Mouse (Mus musculus): ENCODE measurements around the gene Alk. TPM values are rescaled to one million over a fixed set of nuclear protein-coding genes. Genes with fewer than 3 reads are reported as not detected.

The Alk gene
- polyA plus RNA-seq, 1 experiment from 2014 or later: 0.51 TPM

- Histone ChIP-seq H3K9me3 (ENCODE audit: control insufficient read depth, low read length) (no peaks in the 10 kb centered on the region), H3K27ac (ENCODE audit: low read depth, low read length) (no peak overlapping the region), H3K9ac (ENCODE audit: low read depth, low read length) (no peak overlapping the region), H3K4me2 (replicated peaks; ENCODE audit: low read depth, low read length) (no peak overlapping the region), H3K4me1 (replicated peaks; ENCODE audit: control insufficient read depth, insufficient read depth, low read length) (no peaks in the 10 kb centered on the region), H3K36me3 (ENCODE audit: control insufficient read depth, insufficient read depth, low read length) (no peaks in the 10 kb centered on the region), H3K4me3 (ENCODE audit: low read depth, low read length) (no peak overlapping the region), H3K27me3 (ENCODE audit: control insufficient read depth, insufficient read depth, low read length) (no peaks in the 10 kb centered on the region)
- 82% methylated on average over 5 of the region's 5 CpGs for WGBS
- no peak for DNase-seq (ENCODE audit: low spot score)
- no peak for ATAC-seq (ENCODE audit: low FRiP score)
These were observed 689.5 kb downstream of the Alk start for GRCm38 (mm10) chr17:71914941-71915340.

GRCm38 (mm10) chr17:71914541-71914940, 689.9 kb downstream of the Alk start:
- WGBS: 78% methylated on average over 3 of the region's 3 CpGs
- Histone ChIP-seq H3K27me3 (ENCODE audit: control insufficient read depth, insufficient read depth, low read length) (no peaks in the 10 kb centered on the region), H3K4me3 (ENCODE audit: low read depth, low read length) (no peak overlapping the region), H3K9ac (ENCODE audit: low read depth, low read length) (no peak overlapping the region), H3K9me3 (ENCODE audit: control insufficient read depth, low read length) (no peaks in the 10 kb centered on the region), H3K27ac (ENCODE audit: low read depth, low read length) (no peak overlapping the region), H3K36me3 (ENCODE audit: control insufficient read depth, insufficient read depth, low read length) (no peaks in the 10 kb centered on the region), H3K4me2 (replicated peaks; ENCODE audit: low read depth, low read length) (no peak overlapping the region), H3K4me1 (replicated peaks; ENCODE audit: control insufficient read depth, insufficient read depth, low read length) (no peaks in the 10 kb centered on the region)
- ATAC-seq (ENCODE audit: low FRiP score) (no peak), DNase-seq (ENCODE audit: low spot score) (no peak)

- WGBS: 79% methylated on average over 3 of the region's 3 CpGs
- ATAC-seq (ENCODE audit: low FRiP score): no peak
- H3K27ac ChIP-seq (ENCODE audit: low read depth, low read length): no peak overlapping the region
These were observed 691.2 kb downstream of the Alk start for GRCm38 (mm10) chr17:71913188-71913587.

GRCm38 (mm10) chr17:71909107-71909506, 695.3 kb downstream of the Alk start:
- WGBS: 57% methylated on average over 3 of the region's 3 CpGs

More at GRCm38 (mm10) chr17:71913188-71913587, 691.2 kb downstream of the Alk start:
- no peaks in the 10 kb centered on the region for H3K36me3 ChIP-seq (ENCODE audit: control insufficient read depth, insufficient read depth, low read length)
- no peak overlapping the region for H3K9ac ChIP-seq (ENCODE audit: low read depth, low read length)
- H3K27me3 ChIP-seq (ENCODE audit: control insufficient read depth, insufficient read depth, low read length): no peaks in the 10 kb centered on the region
- no peak for DNase-seq (ENCODE audit: low spot score)
- no peak overlapping the region for H3K4me2 ChIP-seq (replicated peaks; ENCODE audit: low read depth, low read length)
- no peaks in the 10 kb centered on the region for H3K4me1 ChIP-seq (replicated peaks; ENCODE audit: control insufficient read depth, insufficient read depth, low read length)
- H3K9me3 ChIP-seq (ENCODE audit: control insufficient read depth, low read length): no peaks in the 10 kb centered on the region
- no peak overlapping the region for H3K4me3 ChIP-seq (ENCODE audit: low read depth, low read length)

GRCm38 (mm10) chr17:71881369-71881768, 723.1 kb downstream of the Alk start:
- H3K27ac ChIP-seq (ENCODE audit: low read depth, low read length): no peak overlapping the region
- H3K27me3 ChIP-seq (ENCODE audit: control insufficient read depth, insufficient read depth, low read length): no peaks in the 10 kb centered on the region
- H3K9me3 ChIP-seq (ENCODE audit: control insufficient read depth, low read length): no peaks in the 10 kb centered on the region
- no peak overlapping the region for H3K4me2 ChIP-seq (replicated peaks; ENCODE audit: low read depth, low read length)
- H3K36me3 ChIP-seq (ENCODE audit: control insufficient read depth, insufficient read depth, low read length): no peaks in the 10 kb centered on the region
- no peak overlapping the region for H3K4me3 ChIP-seq (ENCODE audit: low read depth, low read length)
- ATAC-seq (ENCODE audit: low FRiP score) (no peak), DNase-seq (ENCODE audit: low spot score) (no peak)
- no peaks in the 10 kb centered on the region for H3K4me1 ChIP-seq (replicated peaks; ENCODE audit: control insufficient read depth, insufficient read depth, low read length)
- WGBS: 89% methylated on average over 6 of the region's 6 CpGs
- H3K9ac ChIP-seq (ENCODE audit: low read depth, low read length): no peak overlapping the region

More at GRCm38 (mm10) chr17:71909107-71909506, 695.3 kb downstream of the Alk start:
- DNase-seq (ENCODE audit: low spot score) (peak; percentile 7), ATAC-seq (ENCODE audit: low FRiP score) (no peak)
- no peaks in the 10 kb centered on the region for H3K9me3 ChIP-seq (ENCODE audit: control insufficient read depth, low read length)
- H3K36me3 ChIP-seq (ENCODE audit: control insufficient read depth, insufficient read depth, low read length): no peaks in the 10 kb centered on the region
- no peaks in the 10 kb centered on the region for H3K27me3 ChIP-seq (ENCODE audit: control insufficient read depth, insufficient read depth, low read length)
- H3K27ac ChIP-seq (ENCODE audit: low read depth, low read length): no peak overlapping the region
- H3K4me2 ChIP-seq (replicated peaks; ENCODE audit: low read depth, low read length): no peak overlapping the region
- no peak overlapping the region for H3K9ac ChIP-seq (ENCODE audit: low read depth, low read length)
- H3K4me1 ChIP-seq (replicated peaks; ENCODE audit: control insufficient read depth, insufficient read depth, low read length): no peaks in the 10 kb centered on the region
- H3K4me3 ChIP-seq (ENCODE audit: low read depth, low read length): no peak overlapping the region

GRCm38 (mm10) chr17:71875492-71875891, 728.9 kb downstream of the Alk start:
- WGBS: 71% methylated on average over 7 of the region's 7 CpGs
- no peaks in the 10 kb centered on the region for H3K27me3 ChIP-seq (ENCODE audit: control insufficient read depth, insufficient read depth, low read length)
- H3K9ac ChIP-seq (ENCODE audit: low read depth, low read length): no peak overlapping the region
- H3K4me1 ChIP-seq (replicated peaks; ENCODE audit: control insufficient read depth, insufficient read depth, low read length): no peaks in the 10 kb centered on the region
- H3K9me3 ChIP-seq (ENCODE audit: control insufficient read depth, low read length): no peaks in the 10 kb centered on the region
- ATAC-seq (ENCODE audit: low FRiP score): no peak
- H3K27ac ChIP-seq (ENCODE audit: low read depth, low read length): no peak overlapping the region
- no peak overlapping the region for H3K4me3 ChIP-seq (ENCODE audit: low read depth, low read length)
- no peaks in the 10 kb centered on the region for H3K36me3 ChIP-seq (ENCODE audit: control insufficient read depth, insufficient read depth, low read length)
- no peak overlapping the region for H3K4me2 ChIP-seq (replicated peaks; ENCODE audit: low read depth, low read length)
- DNase-seq (ENCODE audit: low spot score): no peak

GRCm38 (mm10) chr17:71874795-71875194, 729.6 kb downstream of the Alk start:
- Histone ChIP-seq H3K4me3 (ENCODE audit: low read depth, low read length) (no peak overlapping the region), H3K27me3 (ENCODE audit: control insufficient read depth, insufficient read depth, low read length) (no peaks in the 10 kb centered on the region), H3K36me3 (ENCODE audit: control insufficient read depth, insufficient read depth, low read length) (no peaks in the 10 kb centered on the region), H3K9me3 (ENCODE audit: control insufficient read depth, low read length) (no peaks in the 10 kb centered on the region), H3K4me1 (replicated peaks; ENCODE audit: control insufficient read depth, insufficient read depth, low read length) (no peaks in the 10 kb centered on the region; the same call in 1 of the 2 replicates), H3K27ac (ENCODE audit: low read depth, low read length) (no peak overlapping the region), H3K4me2 (replicated peaks; ENCODE audit: low read depth, low read length) (no peak overlapping the region), H3K9ac (ENCODE audit: low read depth, low read length) (no peak overlapping the region)
- 89% methylated on average over 9 of the region's 9 CpGs for WGBS
- DNase-seq (ENCODE audit: low spot score) (no peak), ATAC-seq (ENCODE audit: low FRiP score) (no peak)

- no peaks in the 10 kb centered on the region for H3K36me3 ChIP-seq (ENCODE audit: control insufficient read depth, insufficient read depth, low read length)
- no peak overlapping the region for H3K4me3 ChIP-seq (ENCODE audit: low read depth, low read length)
- H3K9ac ChIP-seq (ENCODE audit: low read depth, low read length): no peak overlapping the region
- no peaks in the 10 kb centered on the region; the same call in 1 of the 2 replicates for H3K4me1 ChIP-seq (replicated peaks; ENCODE audit: control insufficient read depth, insufficient read depth, low read length)
- no peak overlapping the region for H3K27ac ChIP-seq (ENCODE audit: low read depth, low read length)
- H3K27me3 ChIP-seq (ENCODE audit: control insufficient read depth, insufficient read depth, low read length): no peaks in the 10 kb centered on the region
- no peak for ATAC-seq (ENCODE audit: low FRiP score)
- H3K4me2 ChIP-seq (replicated peaks; ENCODE audit: low read depth, low read length): no peak overlapping the region
- WGBS: 37% methylated on average over 6 of the region's 6 CpGs
- peak; percentile 63 for DNase-seq (ENCODE audit: low spot score)
- H3K9me3 ChIP-seq (ENCODE audit: control insufficient read depth, low read length): no peaks in the 10 kb centered on the region
These were observed 730.4 kb downstream of the Alk start for GRCm38 (mm10) chr17:71874077-71874476.

GRCm38 (mm10) chr17:71872976-71873375, 731.5 kb downstream of the Alk start:
- peak; percentile 48 for DNase-seq (ENCODE audit: low spot score)
- no peak overlapping the region for H3K4me3 ChIP-seq (ENCODE audit: low read depth, low read length)

More at GRCm38 (mm10) chr17:71872976-71873375, 731.5 kb downstream of the Alk start:
- no peaks in the 10 kb centered on the region; the same call in 1 of the 2 replicates for H3K4me1 ChIP-seq (replicated peaks; ENCODE audit: control insufficient read depth, insufficient read depth, low read length)
- WGBS: 65% methylated on average over 5 of the region's 5 CpGs
- H3K36me3 ChIP-seq (ENCODE audit: control insufficient read depth, insufficient read depth, low read length): no peaks in the 10 kb centered on the region
- no peak for ATAC-seq (ENCODE audit: low FRiP score)
- H3K9me3 ChIP-seq (ENCODE audit: control insufficient read depth, low read length): no peaks in the 10 kb centered on the region
- no peak overlapping the region for H3K27ac ChIP-seq (ENCODE audit: low read depth, low read length)
- H3K27me3 ChIP-seq (ENCODE audit: control insufficient read depth, insufficient read depth, low read length): no peaks in the 10 kb centered on the region
- no peak overlapping the region for H3K4me2 ChIP-seq (replicated peaks; ENCODE audit: low read depth, low read length)
- H3K9ac ChIP-seq (ENCODE audit: low read depth, low read length): no peak overlapping the region
